Mouse (Mus musculus): ENCODE data around the gene Gm13040. TPM values are rescaled to one million over a fixed set of nuclear protein-coding genes. Genes with fewer than 3 reads are reported as not detected.
"Not testable (repeated sequence)": the region's sequence is repeated elsewhere in the genome, so short reads cannot be mapped to it uniquely, and the experiment has no call there.

Gm13040 gene
- polyA plus RNA-seq (2016; fragmentation: Nextera tagmentation; extraction: Ambion mirVana): not detected in 2 replicates

- not testable (repeated sequence) for H3K27ac ChIP-seq; H3K4me3 ChIP-seq; H3K4me2 ChIP-seq; ATAC-seq; H3K36me3 ChIP-seq; H3K9ac ChIP-seq; H3K4me1 ChIP-seq; H3K9me3 ChIP-seq (replicated peaks); H3K27me3 ChIP-seq (replicated peaks)
- WGBS (ENCODE audit: insufficient replicate concordance): no CpG with 5 or more reads among the region's 3 CpGs
Observed at GRCm38 (mm10) chr4:143535654-143536053, at the start of gene Gm13040. Gene Gm13040 (plus strand): TSS chr4:143535954.

GRCm38 (mm10) chr4:143511043-143511442, 24.7 kb upstream of the Gm13040 start, which contains the start of gene Gm13043:
Gene Gm13043 (plus strand): TSS chr4:143511343.
- WGBS (ENCODE audit: insufficient replicate concordance): 57% methylated on average over 3 of the region's 3 CpGs
- H3K4me1 ChIP-seq: no peaks in the 10 kb centered on the region
- ATAC-seq: no peak
- no peak within 1 kb of the TSS for H3K9ac ChIP-seq
- no peaks in the 10 kb centered on the region for H3K36me3 ChIP-seq
- H3K4me3 ChIP-seq: no peak within 1 kb of the TSS
- no peaks in the 10 kb centered on the region for H3K27me3 ChIP-seq (replicated peaks)
- no peak within 1 kb of the TSS for H3K27ac ChIP-seq
- H3K9me3 ChIP-seq (replicated peaks): no peaks in the 10 kb centered on the region
- no peak within 1 kb of the TSS for H3K4me2 ChIP-seq

GRCm38 (mm10) chr4:143551400-143551799, 15.6 kb downstream of the Gm13040 start, which contains the start of the genes BC080695 and Gm13057:
Gene BC080695 (plus strand): TSS chr4:143551700.
Gene Gm13057 (plus strand): TSS chr4:143551709.
- H3K4me3 ChIP-seq; H3K27ac ChIP-seq; H3K4me1 ChIP-seq; H3K4me2 ChIP-seq; H3K9me3 ChIP-seq (replicated peaks); H3K36me3 ChIP-seq; H3K27me3 ChIP-seq (replicated peaks); H3K9ac ChIP-seq; ATAC-seq: not testable (repeated sequence)
- WGBS (ENCODE audit: insufficient replicate concordance): no CpG with 5 or more reads among the region's 3 CpGs

Other genes with a start within 250 kb of the Gm13040 start
- gene Pdpn, start 236.4 kb upstream of the Gm13040 start, polyA plus RNA-seq (2016; fragmentation: Nextera tagmentation; extraction: Ambion mirVana): 1.7 and 2.5 TPM in 2 replicates
- not detected in 2 replicates for gene Lrrc38, start 186.2 kb upstream of the Gm13040 start, polyA plus RNA-seq (2016; fragmentation: Nextera tagmentation; extraction: Ambion mirVana)
- not detected in 2 replicates for gene Pramel1, start 141.5 kb upstream of the Gm13040 start, polyA plus RNA-seq (2016; fragmentation: Nextera tagmentation; extraction: Ambion mirVana)
- gene Pramef8, start 123.5 kb upstream of the Gm13040 start, polyA plus RNA-seq (2016; fragmentation: Nextera tagmentation; extraction: Ambion mirVana): 5.3 and 6.0 TPM in 2 replicates
- not detected in 2 replicates for gene Oog4, start 85.6 kb upstream of the Gm13040 start, polyA plus RNA-seq (2016; fragmentation: Nextera tagmentation; extraction: Ambion mirVana)
- not detected in 2 replicates for gene Gm13043, start 24.6 kb upstream of the Gm13040 start, polyA plus RNA-seq (2016; fragmentation: Nextera tagmentation; extraction: Ambion mirVana)
- not detected in 2 replicates for gene BC080695, start 15.7 kb downstream of the Gm13040 start, polyA plus RNA-seq (2016; fragmentation: Nextera tagmentation; extraction: Ambion mirVana)
- gene Gm13057, start 15.8 kb downstream of the Gm13040 start, polyA plus RNA-seq (2016; fragmentation: Nextera tagmentation; extraction: Ambion mirVana): not detected in 2 replicates
- gene Gm13083, start 79.0 kb downstream of the Gm13040 start, polyA plus RNA-seq (2016; fragmentation: Nextera tagmentation; extraction: Ambion mirVana): not detected in 2 replicates
- gene Gm13088, start 121.3 kb downstream of the Gm13040 start, polyA plus RNA-seq (2016; fragmentation: Nextera tagmentation; extraction: Ambion mirVana): not detected in 2 replicates
- gene Gm13089, start 166.8 kb downstream of the Gm13040 start, polyA plus RNA-seq (2016; fragmentation: Nextera tagmentation; extraction: Ambion mirVana): not detected in 2 replicates
- gene Gm13078, start 183.5 kb downstream of the Gm13040 start, polyA plus RNA-seq (2016; fragmentation: Nextera tagmentation; extraction: Ambion mirVana): not detected in 2 replicates